Mouse (Mus musculus) ES-CJ7 (cell line): ENCODE measurements around the gene Tmem161a.
A peak's percentile ranks its signal among the peaks of the same experiment; 100 is the strongest.
"Not testable (repeated sequence)": the region's sequence is repeated elsewhere in the genome, so short reads cannot be mapped to it uniquely, and the experiment has no call there.

ENCODE experiments used
- DNase-seq: peaks from one replicate; pipeline ENCODE4 v3.0.0; 2011; ENCODE audit warnings: low read depth, low spot score

Tmem161a gene

DNA sequence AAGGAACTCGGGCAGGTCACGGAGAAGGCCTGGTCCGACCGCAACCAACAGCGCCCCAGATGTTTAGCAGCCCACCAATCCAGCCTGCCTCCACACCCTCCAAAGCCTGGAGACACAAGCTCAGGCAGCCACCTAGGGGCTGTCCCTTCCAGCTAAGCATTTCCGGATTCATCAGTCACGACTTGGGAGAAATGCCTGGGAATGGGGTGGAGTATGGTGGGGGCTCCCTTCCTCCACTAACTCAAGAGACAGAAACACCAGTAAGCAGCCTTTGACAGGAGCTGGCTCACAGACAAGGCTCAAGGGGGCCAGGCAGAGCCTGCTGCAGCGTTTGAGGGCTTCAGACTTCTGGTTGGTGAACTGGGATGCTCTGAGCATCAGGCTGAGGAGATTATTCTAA is 38.4 kb downstream of the Tmem161a start:
- peak; percentile 59 for DNase-seq

DNA sequence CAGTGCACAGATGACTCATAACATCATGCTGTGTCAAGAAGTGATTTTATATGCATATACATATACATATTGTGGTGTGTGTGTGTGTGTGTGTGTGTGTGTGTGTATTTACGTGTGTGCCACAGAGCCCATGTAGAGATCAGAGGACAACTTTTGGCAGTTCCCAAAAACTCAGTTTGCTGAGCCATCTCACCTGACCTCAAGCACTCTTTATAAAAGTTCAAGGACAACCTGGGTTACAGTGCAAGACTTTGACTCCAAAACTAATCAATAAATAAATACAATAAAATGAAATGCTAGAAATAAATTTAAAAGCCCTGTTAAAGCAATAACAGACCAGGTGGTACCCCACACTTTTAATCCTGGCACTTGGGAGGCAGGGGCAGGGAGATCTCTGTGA is 39.1 kb downstream of the Tmem161a start:
- no peak for DNase-seq

- no peak for DNase-seq
These were observed 39.6 kb downstream of the Tmem161a start for GRCm38 (mm10) chr8:70211726-70212111.

GRCm38 (mm10) chr8:70212112-70213055 is 40.2 kb downstream of the Tmem161a start, which contains the start of gene Slc25a42:
Gene Slc25a42 (minus strand): TSS chr8:70212305.
- DNase-seq: peak; percentile 100

GRCm38 (mm10) chr8:70214411-70214810 is 42.3 kb downstream of the Tmem161a start:
- no peak for DNase-seq

GRCm38 (mm10) chr8:70215092-70215491 is 42.9 kb downstream of the Tmem161a start:
- no peak for DNase-seq

DNA sequence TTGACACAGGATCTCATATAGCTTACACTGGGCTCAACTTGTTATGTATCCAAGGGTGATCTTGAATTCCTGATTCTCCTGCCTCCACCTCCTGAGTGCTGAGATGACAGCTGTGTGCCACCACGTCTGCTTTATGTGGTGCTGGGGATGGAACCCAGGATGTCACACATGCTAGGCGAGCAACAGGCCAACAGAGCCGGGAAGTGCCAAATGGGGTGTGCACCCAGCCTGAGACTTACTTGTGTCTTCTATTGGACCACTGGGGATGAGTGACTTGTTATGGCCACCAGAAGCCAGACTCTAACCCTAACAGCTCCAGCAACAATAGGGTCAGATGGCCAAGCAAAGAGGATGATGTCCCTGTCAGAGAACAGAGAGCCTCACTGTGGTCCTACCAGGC is 44.0 kb downstream of the Tmem161a start:
- not testable (repeated sequence) for DNase-seq

- no peak for DNase-seq
These were observed 44.4 kb downstream of the Tmem161a start for GRCm38 (mm10) chr8:70216566-70216965.

DNA sequence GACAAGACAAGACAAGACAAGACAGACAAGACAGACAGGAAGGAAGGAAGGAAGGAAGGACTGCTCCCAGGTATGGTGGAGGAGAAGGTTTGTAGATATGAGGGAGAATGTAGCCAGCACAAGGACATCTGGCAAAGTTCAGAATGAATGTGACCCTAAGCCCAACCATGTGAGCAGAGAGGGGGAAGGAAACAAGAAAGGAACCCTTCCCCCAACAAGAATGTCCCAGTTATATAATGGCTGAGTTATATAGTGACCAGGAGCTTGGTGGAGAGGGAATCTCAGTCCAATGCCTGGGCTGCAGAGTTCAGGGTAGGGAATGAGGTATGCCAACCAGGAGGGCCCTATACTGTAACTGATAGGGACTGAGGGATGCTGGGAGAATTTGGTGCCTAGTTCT is 45.3 kb downstream of the Tmem161a start:
- no peak for DNase-seq

- no peak for DNase-seq
These were observed 47.0 kb downstream of the Tmem161a start for GRCm38 (mm10) chr8:70219107-70219684.

DNA sequence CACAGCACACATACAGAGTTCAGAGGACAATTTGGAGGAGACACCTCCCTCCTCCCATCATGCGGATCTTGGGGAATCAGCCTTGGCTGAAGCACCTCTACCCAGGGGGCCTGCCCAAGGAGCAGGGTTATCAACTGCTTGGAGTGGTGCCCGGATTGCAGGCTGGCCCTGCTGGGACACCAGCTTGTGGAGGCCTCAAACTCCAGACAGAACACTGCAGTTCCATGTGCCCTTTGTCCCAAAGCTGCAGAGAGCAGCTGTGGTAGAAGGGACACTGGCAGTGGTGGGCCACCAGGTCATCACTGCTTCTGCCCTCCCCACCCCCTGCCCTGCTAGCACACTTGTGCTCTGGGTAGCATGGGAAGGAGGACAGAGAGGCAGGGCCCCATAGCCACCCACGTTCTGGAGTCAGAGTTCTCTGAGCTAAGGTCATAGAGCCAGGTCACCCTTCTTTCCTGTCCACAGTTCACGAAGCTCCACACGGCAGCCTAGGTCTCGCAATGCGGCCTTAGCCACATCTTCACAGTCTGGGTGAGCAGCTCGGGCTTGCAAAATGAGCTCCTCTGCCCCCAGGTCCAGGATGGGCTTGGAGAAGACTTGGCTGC is 48.2 kb downstream of the Tmem161a start:
- no peak for DNase-seq

- no peak for DNase-seq
These were observed 48.8 kb downstream of the Tmem161a start for GRCm38 (mm10) chr8:70220911-70221310.

- no peak for DNase-seq
These were observed 49.9 kb downstream of the Tmem161a start for GRCm38 (mm10) chr8:70222041-70222440.

DNA sequence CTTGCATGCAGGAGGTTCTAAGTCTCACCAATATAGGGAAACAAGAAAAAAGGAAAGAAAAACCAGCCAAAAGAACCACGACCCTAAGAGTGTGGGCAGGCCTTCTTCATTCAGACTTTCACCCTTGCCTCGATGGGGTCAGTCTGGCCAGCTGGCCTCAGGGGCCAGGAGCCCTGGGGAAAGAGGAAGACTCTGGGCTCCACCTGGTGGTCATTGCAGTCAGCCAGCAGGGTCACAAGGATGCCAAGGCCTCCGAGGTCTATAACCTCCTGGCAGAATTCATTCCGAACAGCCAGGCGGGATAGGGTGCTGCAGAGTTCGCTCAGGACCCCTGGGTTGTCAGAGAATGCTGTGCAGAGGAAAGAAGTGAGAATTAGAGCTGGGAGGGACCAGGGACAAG is 51.2 kb downstream of the Tmem161a start:
- no peak for DNase-seq

DNA sequence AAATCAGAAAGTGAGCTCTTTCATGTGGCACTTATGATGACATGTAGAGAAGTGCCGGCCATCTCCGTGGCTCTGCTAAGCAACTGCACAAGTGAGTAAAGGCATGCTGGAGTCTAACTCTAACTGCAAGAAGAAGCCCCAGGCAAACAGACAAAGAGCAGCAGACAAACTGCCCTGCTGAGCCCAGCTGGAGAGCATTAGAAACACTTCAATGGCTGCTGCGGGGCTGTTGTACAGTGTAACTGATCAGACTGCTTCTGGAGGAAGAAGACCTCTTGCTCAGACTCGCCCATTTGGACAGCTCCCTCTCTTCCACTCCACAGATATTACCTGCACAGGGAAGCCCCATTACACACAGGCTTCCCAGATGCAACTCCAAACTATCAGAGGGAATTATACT is 55.8 kb downstream of the Tmem161a start:
- DNase-seq: peak; percentile 46

GRCm38 (mm10) chr8:70230837-70231236 is 58.7 kb downstream of the Tmem161a start:
- no peak for DNase-seq
